Mouse (Mus musculus): ENCODE results near the gene Nt5c2. TPM values are rescaled to one million over a fixed set of nuclear protein-coding genes. Genes with fewer than 3 reads are reported as not detected.
"Not testable (repeated sequence)": the region's sequence is repeated elsewhere in the genome, so short reads cannot be mapped to it uniquely, and the experiment has no call there.

Gene Nt5c2
- total RNA-seq, 2 experiments from 2014 or later = 20.2 to 22.4 TPM

- no peak for ATAC-seq (replicated peaks; ENCODE audit: low FRiP score, poor library complexity, severe bottlenecking)
Measured at GRCm38 (mm10) chr19:47018330-47018729, 3.4 kb upstream of the Nt5c2 start.

GRCm38 (mm10) chr19:47017831-47018230, 2.9 kb upstream of the Nt5c2 start:
- no peak for ATAC-seq (replicated peaks; ENCODE audit: low FRiP score, poor library complexity, severe bottlenecking)

GRCm38 (mm10) chr19:47016487-47016886, 1.5 kb upstream of the Nt5c2 start:
- ATAC-seq (replicated peaks; ENCODE audit: low FRiP score, poor library complexity, severe bottlenecking) = no peak

- ATAC-seq (replicated peaks; ENCODE audit: low FRiP score, poor library complexity, severe bottlenecking) = no peak
Measured at GRCm38 (mm10) chr19:47015965-47016364, 1.0 kb upstream of the Nt5c2 start.

- ATAC-seq (replicated peaks; ENCODE audit: low FRiP score, poor library complexity, severe bottlenecking) = no peak
Measured at GRCm38 (mm10) chr19:47015396-47015795, 443 bp upstream of the Nt5c2 start.

- no peak for ATAC-seq (replicated peaks; ENCODE audit: low FRiP score, poor library complexity, severe bottlenecking)
Measured at GRCm38 (mm10) chr19:47014159-47014446, 850 bp downstream of the Nt5c2 start.

GRCm38 (mm10) chr19:47013340-47014158, 1.4 kb downstream of the Nt5c2 start:
- ATAC-seq (replicated peaks; ENCODE audit: low FRiP score, poor library complexity, severe bottlenecking) = no peak

- no peak for ATAC-seq (replicated peaks; ENCODE audit: low FRiP score, poor library complexity, severe bottlenecking)
Measured at GRCm38 (mm10) chr19:47012521-47013130, 2.3 kb downstream of the Nt5c2 start.

- ATAC-seq (replicated peaks; ENCODE audit: low FRiP score, poor library complexity, severe bottlenecking) = no peak
Measured at GRCm38 (mm10) chr19:47009943-47010342, 5.0 kb downstream of the Nt5c2 start.

GRCm38 (mm10) chr19:47009420-47009819, 5.5 kb downstream of the Nt5c2 start:
- ATAC-seq (replicated peaks; ENCODE audit: low FRiP score, poor library complexity, severe bottlenecking) = no peak

- ATAC-seq (replicated peaks; ENCODE audit: low FRiP score, poor library complexity, severe bottlenecking) = no peak
Measured at GRCm38 (mm10) chr19:47006321-47006720, 8.6 kb downstream of the Nt5c2 start.

- no peak for ATAC-seq (replicated peaks; ENCODE audit: low FRiP score, poor library complexity, severe bottlenecking)
Measured at GRCm38 (mm10) chr19:47005873-47006272, 9.1 kb downstream of the Nt5c2 start.

GRCm38 (mm10) chr19:47003742-47004511, 11.0 kb downstream of the Nt5c2 start:
- no peak for ATAC-seq (replicated peaks; ENCODE audit: low FRiP score, poor library complexity, severe bottlenecking)

GRCm38 (mm10) chr19:47000357-47000756, 14.6 kb downstream of the Nt5c2 start:
- not testable (repeated sequence) for ATAC-seq (replicated peaks; ENCODE audit: low FRiP score, poor library complexity, severe bottlenecking)

- peak; percentile 64 for ATAC-seq (replicated peaks; ENCODE audit: low FRiP score, poor library complexity, severe bottlenecking)
Measured at GRCm38 (mm10) chr19:46999753-47000152, 15.2 kb downstream of the Nt5c2 start.

- ATAC-seq (replicated peaks; ENCODE audit: low FRiP score, poor library complexity, severe bottlenecking) = no peak
Measured at GRCm38 (mm10) chr19:46998953-46999352, 16.0 kb downstream of the Nt5c2 start.

GRCm38 (mm10) chr19:46998168-46998870, 16.6 kb downstream of the Nt5c2 start:
- ATAC-seq (replicated peaks; ENCODE audit: low FRiP score, poor library complexity, severe bottlenecking) = no peak

- no peak for ATAC-seq (replicated peaks; ENCODE audit: low FRiP score, poor library complexity, severe bottlenecking)
Measured at GRCm38 (mm10) chr19:46996095-46996494, 18.9 kb downstream of the Nt5c2 start.

- not testable (repeated sequence) for ATAC-seq (replicated peaks; ENCODE audit: low FRiP score, poor library complexity, severe bottlenecking)
Measured at GRCm38 (mm10) chr19:46992329-46992728, 22.6 kb downstream of the Nt5c2 start.

GRCm38 (mm10) chr19:46991145-46991544, 23.8 kb downstream of the Nt5c2 start:
- ATAC-seq (replicated peaks; ENCODE audit: low FRiP score, poor library complexity, severe bottlenecking) = peak; percentile 72

Measured in erythroblast, adult 5-6 weeks (primary cell).